Mouse (Mus musculus): ENCODE results near the gene Plcxd2. TPM values are rescaled to one million over a fixed set of nuclear protein-coding genes. Genes with fewer than 3 reads are reported as not detected.

The Plcxd2 gene
- polyA plus RNA-seq, 1 experiment from 2014 or later = 15.0 TPM

GRCm38 (mm10) chr16:45934721-45935407 is 75.2 kb downstream of the Plcxd2 start:
- H3K4me1 ChIP-seq (replicated peaks) = 0 out of 2 replicates have a peak, but pooled peaks cover 9% of the 10 kb centered on the region
- no peak overlapping the region for H3K4me2 ChIP-seq
- H3K4me3 ChIP-seq = no peak overlapping the region
- 67% methylated on average over 2 of the region's 2 CpGs for WGBS
- H3K9ac ChIP-seq = no peak overlapping the region
- no peaks in the 10 kb centered on the region for H3K9me3 ChIP-seq
- no peak for ATAC-seq (ENCODE audit: low FRiP score, low read depth)
- H3K36me3 ChIP-seq = no peaks in the 10 kb centered on the region
- H3K27me3 ChIP-seq = no peaks in the 10 kb centered on the region
- no peak overlapping the region for H3K27ac ChIP-seq (replicated peaks)

GRCm38 (mm10) chr16:45930308-45930707 is 79.7 kb downstream of the Plcxd2 start:
- Histone ChIP-seq H3K9me3 (no peaks in the 10 kb centered on the region), H3K27me3 (no peaks in the 10 kb centered on the region), H3K4me2 (no peak overlapping the region), H3K4me1 (replicated peaks) (no peaks in the 10 kb centered on the region), H3K4me3 (no peak overlapping the region), H3K27ac (replicated peaks) (no peak overlapping the region), H3K36me3 (no peaks in the 10 kb centered on the region), H3K9ac (no peak overlapping the region)
- 94% methylated on average over 3 of the region's 3 CpGs for WGBS
- no peak for ATAC-seq (ENCODE audit: low FRiP score, low read depth)

GRCm38 (mm10) chr16:45928090-45928489 is 81.9 kb downstream of the Plcxd2 start:
- no peaks in the 10 kb centered on the region for H3K36me3 ChIP-seq
- H3K27me3 ChIP-seq = no peaks in the 10 kb centered on the region
- no peaks in the 10 kb centered on the region for H3K9me3 ChIP-seq
- ATAC-seq (ENCODE audit: low FRiP score, low read depth) = no peak
- WGBS = 90% methylated on average over 4 of the region's 4 CpGs
- no peak overlapping the region for H3K4me3 ChIP-seq
- no peaks in the 10 kb centered on the region for H3K4me1 ChIP-seq (replicated peaks)
- no peak overlapping the region for H3K9ac ChIP-seq
- no peak overlapping the region for H3K4me2 ChIP-seq
- H3K27ac ChIP-seq (replicated peaks) = no peak overlapping the region

- no peak for ATAC-seq (ENCODE audit: low FRiP score, low read depth)
- 76% methylated on average over 3 of the region's 3 CpGs for WGBS
Measured at GRCm38 (mm10) chr16:45927601-45928000, 82.4 kb downstream of the Plcxd2 start.

GRCm38 (mm10) chr16:45926875-45927274 is 83.1 kb downstream of the Plcxd2 start:
- Histone ChIP-seq H3K4me2 (no peak overlapping the region), H3K4me3 (no peak overlapping the region), H3K9me3 (no peaks in the 10 kb centered on the region), H3K9ac (no peak overlapping the region), H3K4me1 (replicated peaks) (no peaks in the 10 kb centered on the region), H3K36me3 (no peaks in the 10 kb centered on the region), H3K27ac (replicated peaks) (no peak overlapping the region), H3K27me3 (no peaks in the 10 kb centered on the region)
- WGBS = 86% methylated on average over 5 of the region's 5 CpGs
- ATAC-seq (ENCODE audit: low FRiP score, low read depth) = no peak

More at GRCm38 (mm10) chr16:45927601-45928000, 82.4 kb downstream of the Plcxd2 start:
- H3K36me3 ChIP-seq = no peaks in the 10 kb centered on the region
- H3K9me3 ChIP-seq = no peaks in the 10 kb centered on the region
- no peak overlapping the region for H3K9ac ChIP-seq
- no peak overlapping the region for H3K4me3 ChIP-seq
- H3K4me2 ChIP-seq = no peak overlapping the region
- H3K27me3 ChIP-seq = no peaks in the 10 kb centered on the region
- no peak overlapping the region for H3K27ac ChIP-seq (replicated peaks)
- H3K4me1 ChIP-seq (replicated peaks) = no peaks in the 10 kb centered on the region

- Histone ChIP-seq H3K4me3 (no peak overlapping the region), H3K36me3 (no peaks in the 10 kb centered on the region), H3K9me3 (no peaks in the 10 kb centered on the region), H3K9ac (no peak overlapping the region), H3K4me2 (no peak overlapping the region), H3K4me1 (replicated peaks) (no peaks in the 10 kb centered on the region), H3K27me3 (no peaks in the 10 kb centered on the region), H3K27ac (replicated peaks) (no peak overlapping the region)
- 71% methylated on average over 6 of the region's 6 CpGs for WGBS
- no peak for ATAC-seq (ENCODE audit: low FRiP score, low read depth)
Measured at GRCm38 (mm10) chr16:45923731-45924424, 86.1 kb downstream of the Plcxd2 start.

- 77% methylated on average over 8 of the region's 8 CpGs for WGBS
- Histone ChIP-seq H3K27ac (replicated peaks) (no peak overlapping the region), H3K36me3 (no peaks in the 10 kb centered on the region), H3K27me3 (no peaks in the 10 kb centered on the region), H3K4me1 (replicated peaks) (no peaks in the 10 kb centered on the region), H3K9ac (no peak overlapping the region), H3K4me3 (no peak overlapping the region), H3K4me2 (no peak overlapping the region), H3K9me3 (no peaks in the 10 kb centered on the region)
- no peak for ATAC-seq (ENCODE audit: low FRiP score, low read depth)
Measured at GRCm38 (mm10) chr16:45922546-45923229, 87.3 kb downstream of the Plcxd2 start.

GRCm38 (mm10) chr16:45919572-45919971 is 90.4 kb downstream of the Plcxd2 start:
- 89% methylated on average over 8 of the region's 8 CpGs for WGBS
- no peak for ATAC-seq (ENCODE audit: low FRiP score, low read depth)

More at GRCm38 (mm10) chr16:45919572-45919971, 90.4 kb downstream of the Plcxd2 start:
- Histone ChIP-seq H3K9me3 (no peaks in the 10 kb centered on the region), H3K4me1 (replicated peaks) (no peaks in the 10 kb centered on the region), H3K4me3 (no peak overlapping the region), H3K9ac (no peak overlapping the region), H3K36me3 (no peaks in the 10 kb centered on the region), H3K4me2 (no peak overlapping the region), H3K27ac (replicated peaks) (no peak overlapping the region), H3K27me3 (no peaks in the 10 kb centered on the region)

Other genes with a start within 250 kb of the Plcxd2 start
- gene Phldb2, start 56.6 kb downstream of the Plcxd2 start, polyA plus RNA-seq (2015; fragmentation: Nextera tagmentation; extraction: Ambion mirVana) = 7.2 and 9.2 TPM in 2 replicates
- 0.07 TPM in 1 of 2 replicates, not detected in the other for gene Cd96, start 110.0 kb upstream of the Plcxd2 start, polyA plus RNA-seq (2015; fragmentation: Nextera tagmentation; extraction: Ambion mirVana)
- gene Gm4737, start 144.9 kb upstream of the Plcxd2 start, polyA plus RNA-seq (2015; fragmentation: Nextera tagmentation; extraction: Ambion mirVana) = 1.0 and 1.6 TPM in 2 replicates

Data from hindbrain, embryonic 15.5 days (tissue).